Comparison of ENCODE assay signal across 8 mouse cellular contexts in genomic region chr1:168093044-168093443, GRCm38 (mm10).
DNase-seq lines count a peak whose midpoint lies in the region; ATAC-seq and TF ChIP-seq lines count a peak whose summit lies in the region.

No protein-coding gene starts in this region.

- no peaks in the 10 kb centered on the region for H3K27me3 ChIP-seq in hindbrain, embryonic 15.5 days
- H3K27me3 ChIP-seq in hindbrain, embryonic 12.5 days, result no peaks in the 10 kb centered on the region; the same call in 1 of the 2 replicates
- no peaks in the 10 kb centered on the region for H3K27me3 ChIP-seq in intestine, embryonic 16.5 days (replicated peaks; ENCODE audit: control insufficient read depth, insufficient read depth, low read length)

- H3K4me3 ChIP-seq in hindbrain, embryonic 15.5 days, result no peak overlapping the region
- H3K4me3 ChIP-seq in hindbrain, embryonic 12.5 days, result no peak overlapping the region
- no peak overlapping the region for H3K4me3 ChIP-seq in intestine, embryonic 16.5 days (ENCODE audit: low read length)

- 91% methylated on average over 2 of the region's 2 CpGs for WGBS in hindbrain, embryonic 15.5 days
- WGBS in hindbrain, embryonic 12.5 days, result 83% methylated on average over 2 of the region's 2 CpGs
- 73% methylated on average over 2 of the region's 2 CpGs for WGBS in intestine, embryonic 16.5 days

- ATAC-seq in hindbrain, embryonic 15.5 days (ENCODE audit: low FRiP score, low read depth), result 0 out of 2 replicates have a peak, but pooled peaks have one; percentile 55
- no peak for ATAC-seq in hindbrain, embryonic 12.5 days (ENCODE audit: low FRiP score)
- ATAC-seq in intestine, embryonic 16.5 days, result no peak

- H3K4me1 ChIP-seq in hindbrain, embryonic 15.5 days (replicated peaks), result peaks cover 20% of the 10 kb centered on the region; the same call in 1 of the 2 replicates
- peaks cover 16% of the 10 kb centered on the region for H3K4me1 ChIP-seq in hindbrain, embryonic 12.5 days
- no peaks in the 10 kb centered on the region for H3K4me1 ChIP-seq in intestine, embryonic 16.5 days (ENCODE audit: control insufficient read depth, insufficient read depth, low read length)

- DNase-seq in brain, embryonic 14.5 days (ENCODE audit: low read depth), result peak; percentile 79
- DNase-seq in frontal cortex, postnatal 25 days (ENCODE audit: low spot score in 2 of 2), result peak; percentile 10 to 17
- DNase-seq in left cerebral cortex, adult 9 months (ENCODE audit: low spot score in 2 of 2), result peak; percentile 7 to 24
- DNase-seq in right cerebral cortex, postnatal 36 days (ENCODE audit: low spot score in 2 of 2), result peak; percentile 8 to 26
- DNase-seq in thymus, postnatal 36 days, result no peak

- H3K4me2 ChIP-seq in hindbrain, embryonic 15.5 days, result no peak overlapping the region
- H3K4me2 ChIP-seq in hindbrain, embryonic 12.5 days (replicated peaks), result no peak overlapping the region
- H3K4me2 ChIP-seq in intestine, embryonic 16.5 days (ENCODE audit: low read depth, low read length), result no peak overlapping the region

- no peak overlapping the region for H3K27ac ChIP-seq in hindbrain, embryonic 15.5 days (replicated peaks)
- no peak overlapping the region for H3K27ac ChIP-seq in hindbrain, embryonic 12.5 days
- no peak overlapping the region for H3K27ac ChIP-seq in intestine, embryonic 16.5 days (ENCODE audit: low read length)

- peak; percentile 46; the same call in 1 of the 2 replicates for TF ChIP-seq CTCF in brain, embryonic 14.5 days (IDR thresholded peaks at IDR 0.05; ENCODE audit: borderline replicate concordance, extremely low read depth, insufficient read depth, insufficient read length)

- no peak overlapping the region for H3K9ac ChIP-seq in hindbrain, embryonic 15.5 days
- H3K9ac ChIP-seq in hindbrain, embryonic 12.5 days, result no peak overlapping the region
- H3K9ac ChIP-seq in intestine, embryonic 16.5 days (ENCODE audit: low read depth, low read length), result no peak overlapping the region

- H3K9me3 ChIP-seq in hindbrain, embryonic 15.5 days, result no peaks in the 10 kb centered on the region
- no peaks in the 10 kb centered on the region for H3K9me3 ChIP-seq in hindbrain, embryonic 12.5 days (replicated peaks)
- H3K9me3 ChIP-seq in intestine, embryonic 16.5 days (ENCODE audit: control insufficient read depth, low read length), result no peaks in the 10 kb centered on the region

- no peak for TF ChIP-seq POLR2A in brain, embryonic 14.5 days (IDR thresholded peaks at IDR 0.05; ENCODE audit: borderline replicate concordance, extremely low read depth, insufficient read depth, insufficient read length, poor library complexity, severe bottlenecking)

- no peaks in the 10 kb centered on the region for H3K36me3 ChIP-seq in hindbrain, embryonic 15.5 days
- H3K36me3 ChIP-seq in hindbrain, embryonic 12.5 days, result no peaks in the 10 kb centered on the region
- H3K36me3 ChIP-seq in intestine, embryonic 16.5 days (ENCODE audit: control insufficient read depth, insufficient read depth, low read length), result no peaks in the 10 kb centered on the region

Comparison
In these comparisons a context has a peak if more than half of its experiments do, and no peak if none do; other contexts are left out.
1. DNase-seq: peak in brain, embryonic 14.5 days (single experiment), frontal cortex, postnatal 25 days (2 of 2), left cerebral cortex, adult 9 months (2 of 2) and right cerebral cortex, postnatal 36 days (2 of 2); none in thymus, postnatal 36 days (0 of 2).